Mouse (Mus musculus) heart, embryonic 14.5 days (tissue): Measurements from ENCODE around the gene Maml1. TPM values are rescaled to one million over a fixed set of nuclear protein-coding genes. Genes with fewer than 3 reads are reported as not detected.

Experiments used
- ATAC-seq: fragments of 200-750 bp; cut with Nextera tagmentation; 2 replicates; pipeline ENCODE4 v1.8.0; 2017; ENCODE audit warnings: low read depth, moderate TSS enrichment; ENCODE audit not compliant: insufficient number of reproducible peaks, insufficient read depth, low FRiP score
- H3K27ac ChIP-seq, 2 experiments: fragments of 200-500 bp in 1 of 2; fragments of 300-500 bp in 1 of 2; sonication (generic) in 1 of 2; replicated peaks in 1 of 2; 2 replicates each; pipeline ENCODE4 v1.5.1; 2012 to 2014; ENCODE audit warnings: low read depth in 2 of 2, low read length in 2 of 2, control low read depth in 1 of 2, mild to moderate bottlenecking in 1 of 2, mixed read lengths in 1 of 2; ENCODE audit not compliant: control insufficient read depth in 1 of 2, insufficient read depth in 1 of 2
- H3K27me3 ChIP-seq: fragments of 300-500 bp; sonication (generic); 2 replicates; pipeline ENCODE4 v1.6.1; 2014; ENCODE audit warnings: mild to moderate bottlenecking, low read length, control low read depth; ENCODE audit not compliant: control insufficient read depth, insufficient read depth
- H3K36me3 ChIP-seq: fragments of 300-500 bp; sonication (generic); 2 replicates; pipeline ENCODE4 v1.6.1; 2014; ENCODE audit warnings: mild to moderate bottlenecking, control low read depth, low read length, mixed read lengths; ENCODE audit not compliant: control insufficient read depth, insufficient read depth
- H3K4me1 ChIP-seq, 2 experiments: fragments of 200-500 bp in 1 of 2; fragments of 300-500 bp in 1 of 2; sonication (generic) in 1 of 2; 2 replicates each; pipeline ENCODE4 v1.6.1; 2012 to 2014; ENCODE audit warnings: low read length in 2 of 2, control low read depth in 1 of 2, mixed read lengths in 1 of 2; ENCODE audit not compliant: control insufficient read depth in 2 of 2, insufficient read depth in 2 of 2
- H3K4me2 ChIP-seq: fragments of 300-500 bp; sonication (generic); 2 replicates; pipeline ENCODE4 v1.6.1; 2014; ENCODE audit warnings: mild to moderate bottlenecking, low read length
- H3K4me3 ChIP-seq, 2 experiments: fragments of 200-500 bp in 1 of 2; fragments of 300-500 bp in 1 of 2; sonication (generic) in 1 of 2; 2 replicates each; pipeline ENCODE4 v1.5.1; 2012 to 2014; ENCODE audit warnings: low read length in 2 of 2, mild to moderate bottlenecking in 2 of 2, control low read depth in 1 of 2, low read depth in 1 of 2, moderate library complexity in 1 of 2; ENCODE audit not compliant: control insufficient read depth in 1 of 2, insufficient read depth in 1 of 2
- H3K9ac ChIP-seq: fragments of 300-500 bp; sonication (generic); 2 replicates; pipeline ENCODE4 v1.6.1; 2014; ENCODE audit warnings: mild to moderate bottlenecking, low read length
- H3K9me3 ChIP-seq: fragments of 300-500 bp; sonication (generic); 2 replicates; pipeline ENCODE4 v1.6.1; 2016; ENCODE audit warnings: low read length, control low read depth; ENCODE audit not compliant: control insufficient read depth
- WGBS: fragments of 180-500 bp; shearing (Covaris S2); extraction: QIAGEN DNeasy Blood & Tissue Kit; methylation state at CpG from one replicate; pipeline ENCODE4 v1.1.7; 2014; 5-methylcytosine and 5-hydroxymethylcytosine counted together
- polyA plus RNA-seq: library from polyadenylated mRNA; unstranded; fragments of >200 nt; fragmentation: Nextera tagmentation; extraction: Ambion mirVana; gene quantifications from 2 replicates; pipeline ENCODE4 v1.2.1, GENCODE M21; 2014

Gene Maml1
- polyA plus RNA-seq, 1 experiment from 2014 or later = 5.6 TPM

DNA sequence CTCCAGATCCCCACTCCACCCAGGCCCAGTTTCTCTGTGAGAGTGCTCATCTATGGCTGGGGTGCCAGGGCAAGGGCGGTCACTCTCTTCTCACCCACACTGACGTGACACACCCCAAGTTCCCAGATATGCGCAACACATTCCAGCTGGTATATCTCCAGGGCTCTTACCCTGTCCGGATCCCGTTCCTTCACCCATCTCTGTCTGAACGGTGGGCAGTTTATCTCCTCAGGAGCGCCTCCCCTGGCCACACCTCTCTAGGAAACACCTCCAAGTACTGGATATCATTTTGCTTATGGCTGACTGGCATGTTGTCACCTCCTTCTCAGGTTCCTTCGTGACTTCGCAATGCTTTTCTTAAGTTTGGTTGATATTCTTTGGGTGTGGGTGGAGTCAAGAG, 76.5 kb downstream of the Maml1 start:
- WGBS = 19% methylated on average over 9 of the region's 9 CpGs
- no peak for ATAC-seq
- Histone ChIP-seq H3K4me1 (peaks cover 33 to 40% of the 10 kb centered on the region in 2 experiments), H3K4me2 (peak overlapping the region; percentile 37), H3K4me3 (no peak overlapping the region), H3K27me3 (no peaks in the 10 kb centered on the region), H3K27ac (no peak overlapping the region), H3K36me3 (no peaks in the 10 kb centered on the region), H3K9me3 (no peaks in the 10 kb centered on the region), H3K9ac (peak overlapping the region; percentile 27; the same call in 1 of the 2 replicates)

DNA sequence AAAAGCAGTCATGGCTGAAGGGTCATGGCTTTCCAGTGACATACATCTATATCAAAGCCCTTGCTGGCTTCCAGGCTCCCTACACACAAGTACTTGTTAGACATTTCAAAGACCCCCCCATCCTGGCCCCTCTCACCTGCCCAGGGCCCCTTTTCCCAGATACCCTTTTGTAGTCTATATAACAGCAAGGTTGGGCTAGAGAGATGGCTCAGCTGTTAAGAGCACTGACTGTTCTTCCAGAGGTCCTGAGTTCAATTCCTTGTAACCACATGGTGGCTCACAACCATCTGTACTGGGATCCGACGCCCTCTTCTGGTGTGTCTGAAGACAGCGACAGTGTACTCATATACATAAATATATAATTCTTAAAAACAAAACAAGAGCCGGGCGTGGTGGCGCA, 77.5 kb downstream of the Maml1 start:
- no peak for ATAC-seq
- no peaks in the 10 kb centered on the region for H3K27me3 ChIP-seq
- H3K9me3 ChIP-seq = no peaks in the 10 kb centered on the region
- no peak overlapping the region for H3K9ac ChIP-seq
- no peak overlapping the region for H3K4me2 ChIP-seq
- no peaks in the 10 kb centered on the region for H3K36me3 ChIP-seq
- no peak overlapping the region for H3K4me3 ChIP-seq
- no peak overlapping the region for H3K27ac ChIP-seq
- 88% methylated on average over 6 of the region's 6 CpGs for WGBS
- peaks cover 33 to 40% of the 10 kb centered on the region in 2 experiments for H3K4me1 ChIP-seq

DNA sequence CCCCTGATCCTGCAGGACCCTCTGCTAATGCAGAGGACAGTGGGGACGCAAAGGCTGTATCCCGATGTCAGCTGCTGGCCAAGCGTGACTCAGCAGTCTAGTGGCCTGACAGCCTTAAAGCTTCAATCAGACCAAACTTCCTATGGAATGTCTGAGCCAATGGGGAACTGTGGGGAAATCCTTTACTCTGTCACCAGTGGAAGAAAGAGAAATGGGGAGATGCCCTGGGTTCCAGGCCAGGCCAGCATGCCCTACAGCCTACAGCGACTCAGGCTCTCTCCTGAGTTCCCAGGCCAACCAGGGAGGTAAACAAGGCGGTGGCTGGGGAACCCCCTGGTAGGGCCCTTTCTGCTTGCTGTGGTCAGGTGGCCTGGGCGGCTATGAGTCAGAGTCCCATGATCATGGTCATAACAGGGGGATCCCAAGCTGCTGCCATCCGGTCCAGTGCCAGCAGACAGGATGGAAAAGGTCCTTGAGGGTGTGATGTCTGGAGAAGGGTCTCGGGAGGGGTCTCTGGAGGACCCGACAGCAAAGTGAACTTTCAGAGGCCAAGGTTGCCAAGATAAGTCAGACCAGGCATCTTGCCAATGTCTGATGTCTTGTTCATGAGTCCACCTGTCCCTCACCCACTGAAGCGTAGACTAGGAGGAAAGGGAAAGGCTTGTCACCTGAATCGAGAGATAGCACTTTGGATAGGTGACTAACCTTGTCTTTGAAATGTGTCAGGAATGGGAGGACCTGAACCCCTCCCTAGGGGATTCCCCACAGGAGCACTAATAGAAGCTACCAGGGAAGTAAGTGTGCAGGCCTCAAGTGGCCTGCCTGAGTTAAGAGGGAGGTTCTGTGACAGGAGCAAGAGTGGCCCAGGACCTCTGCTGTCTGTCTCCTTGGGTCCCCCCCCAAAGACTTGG, 79.0 kb downstream of the Maml1 start:
- Histone ChIP-seq H3K4me3 (no peak overlapping the region), H3K36me3 (no peaks in the 10 kb centered on the region; the same call in 1 of the 2 replicates), H3K4me2 (peak overlapping the region; percentile 40), H3K4me1 (peaks cover 33 to 45% of the 10 kb centered on the region in 2 experiments), H3K27me3 (no peaks in the 10 kb centered on the region), H3K9ac (peak overlapping the region; percentile 18; the same call in 1 of the 2 replicates), H3K27ac (peak overlapping the region; percentile 80 to 85), H3K9me3 (no peaks in the 10 kb centered on the region)
- 13% methylated on average over 11 of the region's 11 CpGs for WGBS
- peak; percentile 57 for ATAC-seq

DNA sequence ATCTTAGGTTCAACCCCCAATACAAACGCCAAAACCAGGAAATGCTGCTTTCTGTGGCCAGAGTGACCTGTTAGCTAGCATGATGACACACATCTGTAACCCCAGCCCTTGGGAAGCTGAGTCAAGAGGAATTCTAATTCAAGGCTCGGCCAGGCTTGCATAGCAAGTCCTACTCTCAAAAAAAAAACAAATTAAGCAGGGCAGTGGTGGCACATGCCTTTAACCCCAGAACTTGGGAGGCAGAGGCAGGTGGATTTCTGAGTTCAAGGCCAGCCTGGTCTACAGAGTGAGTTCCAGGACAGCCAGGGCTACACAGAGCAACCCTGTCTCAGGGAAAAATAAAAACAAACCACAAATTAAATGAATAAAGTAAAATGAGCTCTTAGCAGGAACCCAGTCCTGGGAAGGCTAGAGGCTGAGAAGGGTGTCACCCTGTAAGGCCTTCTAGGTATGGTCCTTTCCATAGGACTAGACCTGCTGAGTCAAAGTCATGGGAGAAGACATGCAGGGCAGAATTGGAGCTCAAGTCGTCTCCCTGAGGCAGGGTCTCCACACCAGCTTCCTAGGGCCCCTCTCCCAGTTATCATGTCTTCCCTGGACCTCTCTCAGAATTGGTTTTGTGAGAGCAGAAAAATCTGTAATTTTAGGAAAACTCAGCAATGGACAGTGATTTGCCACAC, 79.9 kb downstream of the Maml1 start:
- H3K4me3 ChIP-seq = no peak overlapping the region
- no peaks in the 10 kb centered on the region for H3K9me3 ChIP-seq
- peak overlapping the region; percentile 40 for H3K4me2 ChIP-seq
- peaks cover 33 to 42% of the 10 kb centered on the region in 2 experiments for H3K4me1 ChIP-seq
- peaks cover 6% of the 10 kb centered on the region for H3K36me3 ChIP-seq
- H3K27me3 ChIP-seq = no peaks in the 10 kb centered on the region
- 63% methylated on average over 3 of the region's 3 CpGs for WGBS
- no peak for ATAC-seq
- peak overlapping the region; percentile 18; the same call in 1 of the 2 replicates for H3K9ac ChIP-seq
- H3K27ac ChIP-seq = peak overlapping the region; percentile 80 to 85

DNA sequence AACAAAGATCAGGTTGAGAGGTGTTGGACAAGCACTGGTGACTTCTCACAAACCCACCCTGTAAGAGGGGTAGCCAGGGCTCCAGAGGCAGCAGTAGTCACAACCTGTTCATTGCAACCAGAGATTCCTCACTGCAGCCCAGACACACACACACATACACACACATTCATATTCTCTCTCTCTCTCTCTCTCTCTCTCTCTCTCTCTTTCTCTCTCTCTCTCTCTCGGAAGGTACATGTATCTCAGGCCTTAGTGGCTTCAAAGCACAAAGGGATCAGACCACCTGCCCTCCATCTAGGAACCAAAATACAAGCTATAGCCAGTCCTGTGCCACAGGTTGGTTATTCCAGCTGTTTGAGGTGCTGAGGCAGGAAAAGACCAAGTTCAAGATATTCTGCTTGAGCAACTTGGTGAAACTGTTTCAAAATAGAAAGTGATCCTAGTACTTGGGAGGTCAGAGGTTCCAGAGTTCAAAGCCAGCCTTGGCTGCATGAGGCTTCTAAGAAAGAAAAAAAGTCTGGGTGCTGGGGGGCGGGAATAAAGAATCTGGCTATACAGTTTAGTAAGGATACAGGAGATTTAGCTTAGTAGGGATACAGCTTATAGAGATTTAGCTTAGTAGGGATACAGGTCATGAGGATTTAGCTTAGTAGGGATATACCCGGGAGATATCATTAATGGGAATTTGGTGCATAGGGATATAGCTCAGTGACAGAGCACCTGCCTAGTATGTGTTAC, 80.6 kb downstream of the Maml1 start:
- peak overlapping the region; percentile 10 to 98; a peak in 3 of 4 replicates for H3K27ac ChIP-seq
- H3K27me3 ChIP-seq = no peaks in the 10 kb centered on the region
- H3K9ac ChIP-seq = peak overlapping the region; percentile 97
- H3K4me2 ChIP-seq = peak overlapping the region; percentile 73
- 88% methylated on average over 3 of the region's 3 CpGs for WGBS
- no peak for ATAC-seq
- H3K4me3 ChIP-seq = peak overlapping the region; percentile 71 to 91
- H3K36me3 ChIP-seq = peaks cover 13% of the 10 kb centered on the region
- peaks cover 29 to 42% of the 10 kb centered on the region in 2 experiments for H3K4me1 ChIP-seq
- no peaks in the 10 kb centered on the region for H3K9me3 ChIP-seq

DNA sequence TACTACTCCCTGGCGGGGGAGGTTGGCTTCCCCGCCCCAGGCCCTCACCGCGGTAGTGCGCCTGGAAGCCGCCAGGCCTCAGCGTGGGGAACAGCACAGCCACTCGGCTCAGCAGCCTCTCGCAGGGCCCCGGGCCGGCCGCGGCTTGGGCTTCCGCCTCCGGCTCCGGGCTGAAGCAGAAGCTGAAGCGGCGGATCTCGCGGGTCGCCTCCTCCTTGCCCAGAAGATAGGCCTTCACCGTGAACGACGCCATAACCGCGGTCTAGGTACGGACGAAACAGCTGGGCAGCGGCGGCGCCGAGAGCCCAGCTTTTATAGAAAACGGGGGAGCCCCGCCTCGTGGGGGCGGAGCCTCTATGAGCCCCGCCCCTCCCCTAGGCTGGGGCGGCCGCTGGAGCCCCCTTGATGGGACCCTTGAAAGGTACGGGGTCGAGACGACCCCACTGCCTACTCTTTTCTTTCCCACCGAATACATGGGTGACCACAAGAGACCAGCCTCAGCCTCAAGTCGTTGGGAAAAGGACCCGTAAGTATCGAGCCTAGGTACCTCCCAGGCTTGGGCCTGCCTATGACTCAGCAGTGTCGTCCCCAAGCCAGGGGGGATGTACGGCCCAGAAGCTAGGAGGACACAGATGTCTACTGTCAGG, 81.5 kb downstream of the Maml1 start, which contains the start of the genes Sqstm1 and Mgat4b:
Gene Sqstm1 (minus strand): TSS at position 323 of the 647 bp plus-strand sequence.
Gene Mgat4b (plus strand): TSS at position 386 of the 647 bp plus-strand sequence.
- H3K27me3 ChIP-seq = no peaks in the 10 kb centered on the region
- peak within 1 kb of the TSS; percentile 71 to 91 for H3K4me3 ChIP-seq
- H3K4me2 ChIP-seq = peak within 1 kb of the TSS; percentile 73
- H3K9me3 ChIP-seq = no peaks in the 10 kb centered on the region
- peak; percentile 65 for ATAC-seq
- H3K27ac ChIP-seq = peak within 1 kb of the TSS; percentile 90 to 98
- peaks cover 23 to 35% of the 10 kb centered on the region in 2 experiments for H3K4me1 ChIP-seq
- under 1% methylated on average over 48 of the region's 48 CpGs for WGBS
- H3K36me3 ChIP-seq = peaks cover 22% of the 10 kb centered on the region
- peak within 1 kb of the TSS; percentile 97 for H3K9ac ChIP-seq
